Mouse (Mus musculus) ES-E14 (cell line): ENCODE results near the gene Flt3. TPM values are rescaled to one million over a fixed set of nuclear protein-coding genes. Genes with fewer than 3 reads are reported as not detected.

Source experiments
- DNase-seq: peaks from one replicate; pipeline ENCODE4 v3.0.0-alpha.2; 2013; ENCODE audit warnings: low read depth, low spot score
- H3K27ac ChIP-seq: 2 replicates; pipeline ENCODE4 v1.5.1; 2012; ENCODE audit warnings: low read depth, mild to moderate bottlenecking, low read length, moderate library complexity, mixed read lengths; ENCODE audit not compliant: poor library complexity, insufficient read depth, severe bottlenecking
- H3K36me3 ChIP-seq: 2 replicates; pipeline ENCODE4 v1.6.1; 2012; ENCODE audit warnings: mild to moderate bottlenecking, low read length, moderate library complexity, mixed read lengths; ENCODE audit not compliant: control insufficient read depth, poor library complexity, insufficient read depth, severe bottlenecking
- H3K4me1 ChIP-seq, 2 experiments: fragments of 150-350 bp in 1 of 2; sonication (generic) in 1 of 2; 2 replicates each; pipeline ENCODE4 v1.6.1; 2012; ENCODE audit warnings: low read length in 2 of 2, mild to moderate bottlenecking in 1 of 2, mixed read lengths in 1 of 2; ENCODE audit not compliant: control insufficient read depth in 2 of 2, insufficient read depth in 2 of 2, poor library complexity in 1 of 2
- H3K4me3 ChIP-seq, 2 experiments: fragments of 150-350 bp in 1 of 2; sonication (generic) in 1 of 2; 2 replicates each; pipeline ENCODE4 v1.5.1; 2012; ENCODE audit warnings: low read length in 2 of 2, low read depth in 1 of 2, mild to moderate bottlenecking in 1 of 2, mixed read lengths in 1 of 2; ENCODE audit not compliant: insufficient read depth in 1 of 2, poor library complexity in 1 of 2, severe bottlenecking in 1 of 2
- H3K9ac ChIP-seq: 2 replicates; pipeline ENCODE4 v1.6.1; 2012; ENCODE audit warnings: low read depth, mild to moderate bottlenecking, low read length, mixed read lengths; ENCODE audit not compliant: poor library complexity, insufficient read depth, severe bottlenecking
- H3K9me3 ChIP-seq: fragments of 150-350 bp; sonication (generic); 2 replicates; pipeline ENCODE4 v1.6.1; 2012; ENCODE audit warnings: low read depth, mild to moderate bottlenecking, low read length; ENCODE audit not compliant: control insufficient read depth, insufficient read depth
- CHD2 ChIP-seq: IDR thresholded peaks from 2 replicates; pipeline ENCODE4 v1.6.1; 2014; ENCODE audit warnings: mild to moderate bottlenecking, low read depth, low read length, inconsistent platforms
- HCFC1 ChIP-seq: IDR thresholded peaks from 2 replicates; pipeline ENCODE4 v1.6.1; 2012; ENCODE audit warnings: low read length, inconsistent platforms, borderline replicate concordance; ENCODE audit not compliant: insufficient read depth
- MAFK ChIP-seq: IDR thresholded peaks from 2 replicates; pipeline ENCODE4 v1.6.1; 2014; ENCODE audit warnings: mild to moderate bottlenecking, low read depth, low read length, inconsistent platforms; ENCODE audit not compliant: insufficient read depth
- ZC3H11A ChIP-seq: IDR thresholded peaks from 2 replicates; pipeline ENCODE4 v1.6.1; 2012; ENCODE audit warnings: low read depth, mild to moderate bottlenecking, inconsistent platforms, low read length, borderline replicate concordance
- ZNF384 ChIP-seq: IDR thresholded peaks from 2 replicates; pipeline ENCODE4 v1.6.1; 2012; ENCODE audit warnings: low read depth, low read length, inconsistent platforms
- in situ Hi-C, 2 experiments: fragments of 600-800 bp; cut with MboI; formaldehyde crosslinking; loops; one replicate each; pipeline ENCODE4 v1.15.1; 2025; ENCODE audit warnings: low sequenced_read_pairs in 2 of 2, inconsistent platforms in 1 of 2; ENCODE audit not compliant: unreplicated experiment in 2 of 2
- total RNA-seq: library from RNA; depleted of rRNA; stranded (reverse); fragments of 300-350 nt; gene quantifications from 2 replicates; pipeline ENCODE4 v1.2.3, GENCODE M21; 2012

Gene Flt3
- total RNA-seq, 1 experiment: 0.27 TPM

- no peak for TF ChIP-seq MAFK
- TF ChIP-seq ZNF384: no peak
- TF ChIP-seq HCFC1: no peak
- no peak for TF ChIP-seq CHD2
- no peak for TF ChIP-seq ZC3H11A
- DNase-seq: no peak
- Histone ChIP-seq H3K9me3 (no peaks in the 10 kb centered on the region), H3K9ac (no peak overlapping the region), H3K4me1 (no peaks in the 10 kb centered on the region), H3K4me3 (no peak overlapping the region), H3K36me3 (no peaks in the 10 kb centered on the region), H3K27ac (no peak overlapping the region)
- in situ Hi-C loops: no loop called here
These were observed 20.8 kb downstream of the Flt3 start for GRCm38 (mm10) chr5:147379481-147379880.

- Histone ChIP-seq H3K4me1 (no peaks in the 10 kb centered on the region; a peak in 1 of 4 replicates), H3K36me3 (no peaks in the 10 kb centered on the region), H3K9me3 (no peaks in the 10 kb centered on the region), H3K4me3 (no peak overlapping the region), H3K9ac (no peak overlapping the region), H3K27ac (no peak overlapping the region)
- DNase-seq: no peak
- TF ChIP-seq ZNF384: no peak
- TF ChIP-seq MAFK: no peak
- in situ Hi-C loops: no loop called here
These were observed 30.0 kb downstream of the Flt3 start for GRCm38 (mm10) chr5:147370276-147370675.

- no peak for TF ChIP-seq ZNF384
- no peak for TF ChIP-seq CHD2
- no peak for TF ChIP-seq HCFC1
- no peak for TF ChIP-seq ZC3H11A
- TF ChIP-seq MAFK: no peak
- no peaks in the 10 kb centered on the region for H3K9me3 ChIP-seq
- H3K27ac ChIP-seq: no peak overlapping the region
- H3K36me3 ChIP-seq: no peaks in the 10 kb centered on the region
- H3K4me1 ChIP-seq: no peaks in the 10 kb centered on the region; a peak in 1 of 4 replicates
- in situ Hi-C loops: no loop called here
- no peak for DNase-seq
- H3K9ac ChIP-seq: no peak overlapping the region
- no peak overlapping the region for H3K4me3 ChIP-seq
These were observed 32.1 kb downstream of the Flt3 start for GRCm38 (mm10) chr5:147368221-147368620.

- no peak overlapping the region for H3K4me3 ChIP-seq
- H3K36me3 ChIP-seq: no peaks in the 10 kb centered on the region
- in situ Hi-C loops: no loop called here
- H3K4me1 ChIP-seq: no peaks in the 10 kb centered on the region; a peak in 1 of 4 replicates
- H3K27ac ChIP-seq: no peak overlapping the region
- DNase-seq: no peak
- H3K9me3 ChIP-seq: no peaks in the 10 kb centered on the region
- TF ChIP-seq MAFK (no peak), CHD2 (no peak), ZC3H11A (no peak), HCFC1 (no peak), ZNF384 (no peak)
- H3K9ac ChIP-seq: no peak overlapping the region
These were observed 34.1 kb downstream of the Flt3 start for GRCm38 (mm10) chr5:147365995-147366765.
